Mouse (Mus musculus): ENCODE data around the gene Tceal1.

DNA sequence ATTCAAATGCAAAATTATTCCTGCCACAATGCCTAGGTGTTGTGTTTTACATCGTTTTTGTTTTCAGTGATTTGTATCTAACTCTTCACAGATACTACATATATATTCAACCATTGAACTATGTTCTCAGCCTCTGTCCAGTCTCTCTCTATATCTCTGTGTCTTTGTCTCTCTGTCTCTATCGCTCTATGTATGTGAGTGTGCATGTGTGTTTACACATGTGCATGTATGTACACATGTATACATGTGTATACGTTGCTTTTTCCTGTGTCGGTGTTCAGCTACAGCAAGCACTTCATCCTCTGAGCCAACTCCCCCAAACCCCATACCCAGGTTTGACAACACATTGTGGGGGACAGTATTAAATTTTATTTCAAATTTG lies 15.5 kb upstream of the Tceal1 start:
- TF ChIP-seq CTCF (conservative IDR thresholded peaks at IDR 0.05; ENCODE audit: insufficient read depth, insufficient read length, low read depth, low read length), result no peak
- TF ChIP-seq POLR2A (IDR thresholded peaks at IDR 0.05; ENCODE audit: low read depth, low read length), result no peak
